Mouse (Mus musculus) testis, adult 2 months (tissue): ENCODE data around the gene Bckdha.

Experiments used
- CTCF ChIP-seq: fragments of 200-500 bp; IDR thresholded peaks from 2 replicates; pipeline ENCODE4 v1.5.1; 2012; ENCODE audit warnings: low read depth, mild to moderate bottlenecking, inconsistent platforms, low read length, moderate library complexity; ENCODE audit not compliant: control insufficient read depth, insufficient read depth, insufficient replicate concordance
- POLR2A ChIP-seq: fragments of 200-500 bp; IDR thresholded peaks from 2 replicates; pipeline ENCODE4 v1.6.1; 2012; ENCODE audit warnings: low read depth, mild to moderate bottlenecking, inconsistent platforms, low read length, moderate library complexity; ENCODE audit not compliant: control insufficient read depth

DNA sequence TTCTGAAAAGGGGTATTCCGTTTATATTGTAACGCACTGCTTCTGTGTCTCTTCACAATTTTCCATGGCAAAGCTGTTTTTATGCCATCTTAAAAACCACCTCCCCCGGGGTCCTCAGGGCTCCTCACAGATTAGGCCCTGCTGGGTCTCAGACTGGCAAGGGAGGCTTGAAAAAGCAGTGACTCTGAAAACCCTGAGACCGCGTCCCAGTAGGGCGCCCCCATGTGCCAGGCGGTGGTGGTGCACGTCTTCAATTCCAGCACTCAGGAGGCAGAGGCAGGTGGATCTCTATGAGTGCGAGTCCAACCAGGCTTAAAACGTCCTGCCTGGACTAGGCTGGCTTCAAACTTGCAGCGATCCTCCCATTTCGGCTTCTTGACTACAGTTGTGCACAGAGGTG lies 42.0 kb upstream of the Bckdha start:
- peak; percentile 87; the same call in 1 of the 2 replicates for TF ChIP-seq CTCF
- TF ChIP-seq POLR2A, result no peak
